Mouse (Mus musculus) olfactory bulb, adult 2 months (tissue): ENCODE results near the gene Wdr18.

Experiments
- CTCF ChIP-seq: fragments of 200-500 bp; IDR thresholded peaks from 2 replicates; pipeline ENCODE4 v1.5.1; 2012; ENCODE audit warnings: low read depth, mild to moderate bottlenecking, low read length, moderate library complexity; ENCODE audit not compliant: insufficient read depth
- POLR2A ChIP-seq: fragments of 200-500 bp; IDR thresholded peaks from 2 replicates; pipeline ENCODE4 v1.6.1; 2012; ENCODE audit warnings: mild to moderate bottlenecking, low read depth, low read length, moderate library complexity; ENCODE audit not compliant: insufficient read depth

DNA sequence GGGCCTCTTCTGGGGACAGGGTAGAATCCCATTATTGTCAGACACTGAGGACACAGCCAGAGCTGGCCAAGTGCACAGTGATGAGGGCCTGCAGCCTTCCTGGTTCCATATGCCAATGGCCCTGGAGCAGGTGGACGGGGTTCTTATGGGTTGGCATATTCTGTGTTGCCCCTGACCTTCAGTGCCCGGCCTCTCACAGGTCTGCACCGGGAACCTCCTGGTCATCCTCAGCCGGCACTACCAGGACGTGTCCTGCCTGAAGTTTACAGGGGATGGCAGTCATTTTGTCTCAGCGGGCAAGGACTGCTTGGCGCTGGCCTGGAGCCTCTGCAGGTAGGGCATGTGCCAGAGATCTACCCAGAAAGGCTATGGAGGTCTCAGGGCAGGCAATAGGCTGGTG lies 4.8 kb downstream of the Wdr18 start:
- TF ChIP-seq CTCF (no peak), POLR2A (no peak)
